8 mouse cellular contexts compared by ENCODE assay signal in genomic region chr2:148375326-148376150, GRCm38 (mm10). TPM values are rescaled to one million over a fixed set of nuclear protein-coding genes. Genes with fewer than 3 reads are reported as not detected.
DNase-seq lines count a peak whose midpoint lies in the region.

No protein-coding gene starts in this region.

- intact Hi-C loops in left cerebral cortex, postnatal 4 days (cut with DNase I), result no loop called here
- intact Hi-C loops in left cerebral cortex, postnatal 14 days (cut with DNase I), result no loop called here
- intact Hi-C loops in left cerebral cortex, postnatal 36 days (cut with DNase I), result no loop called here

- peak; percentile 66 for DNase-seq in left cerebral cortex, postnatal 4 days
- no peak for DNase-seq in left cerebral cortex, postnatal 14 days (ENCODE audit: low spot score in 2 of 2)
- DNase-seq in adipocyte (ENCODE audit: low spot score), result peak; percentile 41
- DNase-seq in embryo, embryonic 11.5 days (ENCODE audit: low read depth, low spot score), result peak; percentile 29
- DNase-seq in kidney, postnatal 10 days, result peak; percentile 72
- peak; percentile 10 to 57 for DNase-seq in natural killer cell, adult 2 months (ENCODE audit: low spot score in 2 of 2)
- DNase-seq in frontal cortex, postnatal 10 days (ENCODE audit: low spot score in 2 of 2), result no peak
- no peak for DNase-seq in left cerebral cortex, postnatal 36 days (ENCODE audit: low spot score in 2 of 2)

RNA-seq across cellular contexts. Expression of gene Sstr4, which starts 19.6 kb away (rescaled TPM):
- 10 to 100 TPM; 19.7 to 21.2 TPM for total RNA-seq in left cerebral cortex, postnatal 4 days (2021)
- total RNA-seq in left cerebral cortex, postnatal 14 days (2021), result 10 to 100 TPM; 45.3 to 47.2 TPM
- total RNA-seq in left cerebral cortex, postnatal 36 days (2021), result 10 to 100 TPM; 36.1 to 37.9 TPM

RNA-seq across cellular contexts. Expression of gene Thbd, which starts 32.5 kb away (rescaled TPM):
- total RNA-seq in left cerebral cortex, postnatal 4 days (2021), result 10 to 100 TPM; 12.8 to 12.9 TPM
- 10 to 100 TPM; 10.6 to 12.6 TPM for total RNA-seq in left cerebral cortex, postnatal 14 days (2021)
- 10 to 100 TPM in 1 of 2 experiments, 1 to 10 TPM in 1; 7.1 to 13.5 TPM for total RNA-seq in left cerebral cortex, postnatal 36 days (2021)

Comparison
In these comparisons a context has a peak if more than half of its experiments do, and no peak if none do; other contexts are left out.
1. DNase-seq: peak in left cerebral cortex, postnatal 4 days (single experiment), adipocyte (single experiment), embryo, embryonic 11.5 days (single experiment), kidney, postnatal 10 days (single experiment) and natural killer cell, adult 2 months (2 of 2); none in left cerebral cortex, postnatal 14 days (0 of 2), frontal cortex, postnatal 10 days (0 of 2) and left cerebral cortex, postnatal 36 days (0 of 2).